Mouse (Mus musculus) embryonic facial prominence, embryonic 11.5 days (tissue): Measurements from ENCODE around the gene Vcp. TPM values are rescaled to one million over a fixed set of nuclear protein-coding genes. Genes with fewer than 3 reads are reported as not detected.
A peak's percentile ranks its signal among the peaks of the same experiment; 100 is the strongest.

ENCODE experiments used
- ATAC-seq: fragments of 200-750 bp; cut with Nextera tagmentation; replicated peaks from 2 replicates; pipeline ENCODE4 v1.8.0; 2017; ENCODE audit warnings: low read depth; ENCODE audit not compliant: insufficient number of reproducible peaks, low FRiP score, low TSS enrichment
- DNase-seq: peaks from one replicate; pipeline ENCODE4 v3.0.0-alpha.2; 2015; ENCODE audit warnings: low spot score
- H3K27ac ChIP-seq: fragments of 300-500 bp; sonication (generic); replicated peaks from 2 replicates; pipeline ENCODE4 v1.5.1; 2014; ENCODE audit warnings: mild to moderate bottlenecking, low read depth, low read length, control low read depth
- H3K27me3 ChIP-seq: fragments of 300-500 bp; sonication (generic); 2 replicates; pipeline ENCODE4 v1.6.1; 2014; ENCODE audit warnings: mild to moderate bottlenecking, low read length, moderate library complexity, mixed read lengths; ENCODE audit not compliant: control insufficient read depth, insufficient read depth
- H3K36me3 ChIP-seq: fragments of 300-500 bp; sonication (generic); replicated peaks from 2 replicates; pipeline ENCODE4 v1.6.1; 2014; ENCODE audit warnings: low read depth, mild to moderate bottlenecking, low read length, moderate library complexity, mixed read lengths; ENCODE audit not compliant: control insufficient read depth, insufficient read depth
- H3K4me1 ChIP-seq: fragments of 300-500 bp; sonication (generic); 2 replicates; pipeline ENCODE4 v1.6.1; 2014; ENCODE audit warnings: low read length, mixed read lengths; ENCODE audit not compliant: control insufficient read depth, insufficient read depth
- H3K4me2 ChIP-seq: fragments of 300-500 bp; sonication (generic); 2 replicates; pipeline ENCODE4 v1.6.1; 2014; ENCODE audit warnings: low read depth, mild to moderate bottlenecking, control low read depth, low read length, moderate library complexity
- H3K4me3 ChIP-seq: fragments of 300-500 bp; sonication (generic); 2 replicates; pipeline ENCODE4 v1.5.1; 2014; ENCODE audit warnings: low read depth, low read length, control low read depth
- H3K9ac ChIP-seq: fragments of 300-500 bp; sonication (generic); replicated peaks from 2 replicates; pipeline ENCODE4 v1.6.1; 2014; ENCODE audit warnings: mild to moderate bottlenecking, control low read depth, low read length
- H3K9me3 ChIP-seq: fragments of 300-500 bp; sonication (generic); replicated peaks from 2 replicates; pipeline ENCODE4 v1.6.1; 2016; ENCODE audit warnings: mild to moderate bottlenecking, low read length, inconsistent platforms, mixed read lengths; ENCODE audit not compliant: control insufficient read depth
- WGBS: fragments of 180-500 bp; shearing (Covaris S2); extraction: QIAGEN DNeasy Blood & Tissue Kit; methylation state at CpG from one replicate; pipeline ENCODE4 v1.1.7; 2014; 5-methylcytosine and 5-hydroxymethylcytosine counted together
- polyA plus RNA-seq: library from polyadenylated mRNA; unstranded; fragments of >200 nt; fragmentation: Nextera tagmentation; extraction: Ambion mirVana; gene quantifications from 2 replicates; pipeline ENCODE4 v1.2.1, GENCODE M21; 2014

Gene Vcp
- polyA plus RNA-seq, 1 experiment from 2014 or later, result 688 TPM

- no peaks in the 10 kb centered on the region for H3K9me3 ChIP-seq
- WGBS, result 83% methylated on average over 14 of the region's 14 CpGs
- no peak overlapping the region for H3K9ac ChIP-seq
- DNase-seq (no peak), ATAC-seq (no peak)
- H3K4me3 ChIP-seq, result no peak overlapping the region
- no peaks in the 10 kb centered on the region for H3K27me3 ChIP-seq
- no peaks in the 10 kb centered on the region; the same call in 1 of the 2 replicates for H3K36me3 ChIP-seq
- no peaks in the 10 kb centered on the region for H3K4me1 ChIP-seq
- H3K27ac ChIP-seq, result no peak overlapping the region
- H3K4me2 ChIP-seq, result no peak overlapping the region
Observed at GRCm38 (mm10) chr4:43033481-43033880, 33.2 kb upstream of the Vcp start.

GRCm38 (mm10) chr4:43032501-43032900, 32.2 kb upstream of the Vcp start:
- no peak for DNase-seq
- Histone ChIP-seq H3K36me3 (no peaks in the 10 kb centered on the region; the same call in 1 of the 2 replicates), H3K9me3 (no peaks in the 10 kb centered on the region), H3K27ac (no peak overlapping the region), H3K9ac (no peak overlapping the region), H3K27me3 (no peaks in the 10 kb centered on the region), H3K4me2 (no peak overlapping the region), H3K4me1 (no peaks in the 10 kb centered on the region), H3K4me3 (no peak overlapping the region)
- ATAC-seq, result no peak
- 82% methylated on average over 1 of the region's 1 CpGs for WGBS

- Histone ChIP-seq H3K27me3 (no peaks in the 10 kb centered on the region), H3K9ac (peak within 1 kb of the TSS; percentile 87), H3K9me3 (no peaks in the 10 kb centered on the region), H3K4me1 (no peaks in the 10 kb centered on the region), H3K4me3 (peak within 1 kb of the TSS; percentile 69), H3K36me3 (no peaks in the 10 kb centered on the region; the same call in 1 of the 2 replicates), H3K4me2 (peak within 1 kb of the TSS; percentile 77), H3K27ac (peak within 1 kb of the TSS; percentile 72)
- under 1% methylated on average over 38 of the region's 38 CpGs for WGBS
- ATAC-seq (peak; percentile 92), DNase-seq (peak; percentile 97)
Observed at GRCm38 (mm10) chr4:43031237-43031995, 31.1 kb upstream of the Vcp start, which contains the start of gene Stoml2. TSS of gene Stoml2 (minus strand) at chr4:43031710.

- no peaks in the 10 kb centered on the region for H3K9me3 ChIP-seq
- H3K36me3 ChIP-seq, result no peaks in the 10 kb centered on the region; the same call in 1 of the 2 replicates
- DNase-seq, result no peak
- peak overlapping the region; percentile 77 for H3K4me2 ChIP-seq
- H3K4me1 ChIP-seq, result no peaks in the 10 kb centered on the region
- H3K27me3 ChIP-seq, result no peaks in the 10 kb centered on the region
- ATAC-seq, result peak; percentile 31
- H3K9ac ChIP-seq, result peak overlapping the region; percentile 87
- 2% methylated on average over 28 of the region's 28 CpGs for WGBS
- H3K4me3 ChIP-seq, result peak overlapping the region; percentile 69
- H3K27ac ChIP-seq, result peak overlapping the region; percentile 72; the same call in 1 of the 2 replicates
Observed at GRCm38 (mm10) chr4:43030780-43031230, 30.5 kb upstream of the Vcp start.

GRCm38 (mm10) chr4:43030352-43030751, 30.0 kb upstream of the Vcp start:
- peak overlapping the region; percentile 77 for H3K4me2 ChIP-seq
- H3K27me3 ChIP-seq, result no peaks in the 10 kb centered on the region
- DNase-seq, result no peak
- H3K4me1 ChIP-seq, result no peaks in the 10 kb centered on the region
- H3K9me3 ChIP-seq, result no peaks in the 10 kb centered on the region
- ATAC-seq, result no peak
- H3K9ac ChIP-seq, result peak overlapping the region; percentile 87
- peak overlapping the region; percentile 69 for H3K4me3 ChIP-seq
- 79% methylated on average over 9 of the region's 9 CpGs for WGBS
- no peaks in the 10 kb centered on the region; the same call in 1 of the 2 replicates for H3K36me3 ChIP-seq
- H3K27ac ChIP-seq, result no peak overlapping the region

GRCm38 (mm10) chr4:43029749-43030148, 29.4 kb upstream of the Vcp start:
- Histone ChIP-seq H3K4me3 (no peak overlapping the region), H3K27me3 (no peaks in the 10 kb centered on the region), H3K36me3 (no peaks in the 10 kb centered on the region; the same call in 1 of the 2 replicates), H3K4me1 (no peaks in the 10 kb centered on the region; the same call in 1 of the 2 replicates), H3K9me3 (no peaks in the 10 kb centered on the region), H3K27ac (no peak overlapping the region), H3K9ac (no peak overlapping the region), H3K4me2 (no peak overlapping the region)
- WGBS, result 95% methylated on average over 9 of the region's 9 CpGs
- DNase-seq (no peak), ATAC-seq (no peak)

- Histone ChIP-seq H3K4me3 (no peak overlapping the region), H3K4me2 (no peak overlapping the region), H3K9me3 (no peaks in the 10 kb centered on the region), H3K4me1 (no peaks in the 10 kb centered on the region; the same call in 1 of the 2 replicates), H3K27ac (no peak overlapping the region), H3K9ac (no peak overlapping the region), H3K36me3 (no peaks in the 10 kb centered on the region; the same call in 1 of the 2 replicates), H3K27me3 (no peaks in the 10 kb centered on the region)
- ATAC-seq (no peak), DNase-seq (no peak)
- 94% methylated on average over 7 of the region's 7 CpGs for WGBS
Observed at GRCm38 (mm10) chr4:43029121-43029520, 28.8 kb upstream of the Vcp start.
